Mouse (Mus musculus) layer of hippocampus, postnatal 10 days (tissue): ENCODE measurements around the gene Kctd20. TPM values are rescaled to one million over a fixed set of nuclear protein-coding genes. Genes with fewer than 3 reads are reported as not detected.

ENCODE experiments used
- DNase-seq, 2 experiments: peaks; one replicate each; pipeline ENCODE4 v3.0.0; 2021; ENCODE audit warnings: low spot score in 2 of 2
- total RNA-seq, 2 experiments: library from RNA; stranded (reverse); gene quantifications; 2 replicates each; pipeline ENCODE4 v1.2.3; 2021

Kctd20 gene
- total RNA-seq, 2 experiments from 2014 or later = 73.4 to 78.0 TPM

DNA sequence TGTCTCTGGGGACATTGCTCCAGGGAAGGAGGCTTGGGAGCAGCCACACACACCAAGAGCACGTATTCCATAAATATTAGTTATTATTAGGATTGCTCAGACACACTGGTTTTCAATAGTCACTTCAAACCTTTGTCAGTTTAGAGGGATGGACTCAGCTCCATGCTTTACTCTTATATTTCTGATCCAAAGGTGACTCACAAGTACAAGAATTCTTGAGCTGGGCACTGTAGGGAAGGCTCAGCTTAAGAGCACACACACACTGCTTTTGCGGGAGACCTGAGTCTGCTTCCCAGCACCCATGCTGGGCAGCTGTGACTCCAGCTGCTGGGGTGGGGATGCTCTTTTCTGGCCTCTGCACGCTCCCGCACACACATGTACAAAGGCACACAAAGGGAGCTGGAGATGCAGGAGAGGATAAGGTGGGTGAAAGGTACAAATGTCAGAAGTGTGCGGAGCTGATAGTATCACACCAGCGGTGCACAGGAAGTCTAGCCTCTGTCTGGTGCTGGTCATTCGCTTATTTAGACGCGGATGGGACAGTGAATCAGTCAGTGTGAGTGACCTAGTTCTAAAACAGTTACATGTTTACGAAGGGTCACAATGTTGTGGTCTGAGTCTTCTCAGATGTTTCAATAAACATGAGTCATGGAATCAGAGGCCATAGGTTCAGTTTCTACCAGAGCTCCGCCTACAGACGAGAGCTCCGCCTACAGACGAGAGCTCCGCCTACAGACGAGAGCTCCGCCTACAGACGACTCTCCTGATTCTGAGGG is 20.1 kb upstream of the Kctd20 start:
- DNase-seq = no peak

DNA sequence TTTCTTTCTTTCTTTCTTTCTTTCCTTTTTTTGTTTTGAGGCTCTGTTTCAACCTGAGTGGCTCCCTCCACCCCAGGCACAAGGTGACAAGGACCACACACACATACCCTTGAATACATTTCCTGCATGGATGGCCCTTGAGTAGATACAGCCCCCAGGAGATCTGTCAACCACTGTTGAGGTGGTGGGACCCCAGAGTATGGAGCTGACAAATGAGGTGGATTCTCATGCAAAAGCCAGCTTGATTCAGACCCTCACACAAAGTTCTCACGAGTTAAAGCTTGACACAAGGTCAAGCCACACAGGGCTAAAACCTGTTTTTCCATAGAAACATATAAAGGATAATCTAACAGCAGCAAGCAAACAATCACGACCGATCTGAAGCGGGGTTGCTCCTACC is 19.5 kb upstream of the Kctd20 start:
- DNase-seq = no peak

DNA sequence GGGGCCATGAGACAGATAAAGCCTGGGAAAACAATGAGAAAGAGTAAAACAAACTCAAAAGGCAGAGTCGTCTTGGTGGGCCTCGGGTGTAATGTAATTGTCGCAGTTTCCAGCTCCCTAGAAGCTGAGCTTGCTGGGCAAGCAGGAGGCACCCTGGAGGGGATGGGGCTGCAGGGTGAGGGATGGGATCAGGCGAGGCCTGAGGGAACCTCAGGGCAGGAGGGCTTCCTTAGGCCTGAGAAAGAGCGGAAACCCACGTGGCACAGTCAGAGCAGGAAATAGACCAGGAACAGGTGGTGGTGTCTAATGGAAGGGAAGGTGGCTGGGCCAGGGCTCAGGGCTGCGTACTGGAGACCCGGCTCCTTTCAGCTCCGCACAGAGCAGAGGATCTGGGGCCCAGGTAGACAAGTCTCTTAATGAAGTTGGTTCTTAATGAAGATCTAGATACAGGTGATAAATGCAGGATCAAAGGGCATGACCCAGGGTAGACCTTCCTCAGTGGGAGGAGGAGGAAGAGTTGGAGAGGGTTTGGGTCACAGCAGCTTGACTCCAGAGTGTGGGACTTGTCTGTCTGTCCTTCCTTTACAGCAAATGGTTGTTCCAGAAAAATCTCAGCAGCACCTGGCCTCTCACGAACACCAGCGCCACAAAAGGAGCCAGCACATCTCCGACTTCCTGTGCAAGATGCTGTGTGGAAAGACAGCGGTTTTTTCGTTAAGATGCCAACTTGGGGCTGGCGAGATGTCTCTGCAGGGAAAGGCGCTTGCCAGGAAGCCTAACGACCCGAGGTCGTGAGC is 17.4 kb upstream of the Kctd20 start:
- DNase-seq = no peak

DNA sequence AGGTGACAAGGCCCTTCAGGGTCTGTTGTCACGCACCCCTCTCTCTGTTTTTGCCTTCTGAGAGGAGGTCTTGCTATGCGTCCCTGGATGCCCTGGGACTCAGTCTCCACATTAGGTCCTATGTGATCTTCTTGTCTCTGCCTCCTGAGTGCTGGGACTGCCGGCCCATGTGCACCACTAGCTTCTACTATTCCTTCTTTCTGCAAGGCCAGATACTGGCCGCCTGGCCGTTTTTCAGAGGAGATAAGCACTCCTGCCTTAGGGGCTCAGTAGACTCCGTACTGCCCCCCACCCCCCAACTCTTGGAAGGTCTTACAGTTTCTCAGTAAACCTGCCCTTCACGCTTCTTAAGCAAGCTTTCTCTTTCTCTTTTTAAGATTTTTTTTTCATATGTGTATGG is 15.6 kb upstream of the Kctd20 start:
- no peak for DNase-seq

DNA sequence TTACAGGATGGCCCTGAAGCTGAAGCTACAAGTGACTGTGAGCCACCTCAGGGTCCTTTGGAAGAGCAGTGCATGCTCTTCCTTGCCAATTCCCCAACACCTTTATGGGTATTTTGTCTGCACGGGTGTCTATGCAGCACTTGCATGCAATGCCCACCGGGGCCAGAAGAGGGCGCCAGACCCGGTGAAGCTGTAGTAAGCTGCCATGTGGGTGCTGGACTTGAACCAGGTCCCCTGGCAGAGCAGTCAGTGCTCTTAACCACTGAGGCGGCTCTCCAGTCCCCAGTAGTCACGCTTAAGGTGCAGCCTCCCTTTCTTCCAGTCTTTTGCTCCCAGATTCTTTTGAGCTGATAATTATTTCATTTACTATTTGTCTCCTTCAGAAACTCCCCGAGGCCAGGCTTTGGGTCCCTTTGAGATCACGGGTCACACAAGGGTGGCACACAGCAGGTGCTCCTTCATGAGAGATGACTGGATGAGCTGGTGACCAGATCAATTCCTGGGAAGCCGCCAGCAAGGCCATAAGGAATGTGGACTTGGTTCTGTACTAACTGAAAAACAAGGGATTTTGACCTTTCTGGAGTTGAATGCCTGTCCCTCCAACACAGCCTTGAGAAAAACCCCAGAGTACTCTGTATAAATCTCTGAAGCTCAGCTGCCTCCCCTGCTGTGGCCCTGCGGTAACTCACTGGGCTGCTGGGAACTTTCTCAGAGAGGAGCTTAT is 15.0 kb upstream of the Kctd20 start:
- peak; percentile 57 for DNase-seq

DNA sequence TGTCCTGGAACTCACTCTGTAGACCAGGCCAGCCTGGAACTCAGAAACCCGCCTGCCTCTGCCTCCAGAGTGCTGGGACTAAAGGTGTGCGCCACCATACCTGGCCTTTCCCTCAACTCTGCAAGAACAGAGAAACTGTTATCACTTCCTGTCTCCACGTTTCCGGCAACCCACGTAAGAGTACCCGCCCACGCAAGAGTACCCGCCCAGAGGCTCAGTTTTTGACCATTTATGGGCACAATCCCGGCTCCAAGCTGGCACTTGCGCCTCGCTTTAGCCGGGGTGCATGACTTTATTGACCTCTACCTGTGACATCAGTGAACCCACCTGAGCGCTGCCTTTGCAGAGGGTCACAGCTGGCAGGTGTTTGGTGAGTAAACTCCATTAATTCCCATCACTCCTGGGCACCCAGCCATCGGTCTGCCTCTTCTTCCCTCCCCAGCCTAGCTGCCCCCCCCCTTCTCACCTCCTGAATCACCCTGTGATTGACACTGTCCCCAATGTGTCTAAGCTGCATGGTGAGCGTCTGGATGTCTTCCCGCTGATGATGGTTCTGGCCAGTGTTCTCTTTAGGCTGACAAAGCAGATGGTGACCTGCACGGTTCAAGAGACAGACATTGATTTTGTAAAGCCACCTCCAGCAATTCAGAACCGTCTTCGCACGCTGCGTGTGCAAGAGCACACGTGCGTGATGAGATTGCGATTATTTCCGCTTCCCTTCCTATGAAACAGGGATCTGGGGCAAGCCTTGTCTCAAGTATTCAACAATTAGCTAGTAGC is 10.8 kb upstream of the Kctd20 start:
- DNase-seq = no peak

DNA sequence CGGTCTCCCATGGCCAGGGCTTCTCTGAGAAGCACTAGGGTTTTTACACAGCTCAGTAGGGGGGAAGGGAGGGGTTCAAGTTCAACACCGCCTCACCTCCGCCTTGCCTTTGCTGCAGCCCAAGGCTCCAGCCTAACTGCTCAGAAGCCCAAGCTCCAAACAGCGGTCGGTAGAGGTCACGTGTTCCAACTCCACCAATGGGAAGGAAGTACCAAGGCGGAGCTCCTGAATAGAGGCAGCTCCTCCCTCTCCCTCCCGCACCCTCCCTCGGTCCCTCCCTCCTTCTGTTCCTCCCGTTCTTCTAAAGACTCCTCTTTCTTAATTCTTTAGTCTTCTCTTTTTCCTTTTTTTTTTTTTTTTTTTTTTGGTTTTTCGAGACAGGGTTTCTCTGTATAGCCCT is 9.6 kb upstream of the Kctd20 start:
- DNase-seq = no peak

DNA sequence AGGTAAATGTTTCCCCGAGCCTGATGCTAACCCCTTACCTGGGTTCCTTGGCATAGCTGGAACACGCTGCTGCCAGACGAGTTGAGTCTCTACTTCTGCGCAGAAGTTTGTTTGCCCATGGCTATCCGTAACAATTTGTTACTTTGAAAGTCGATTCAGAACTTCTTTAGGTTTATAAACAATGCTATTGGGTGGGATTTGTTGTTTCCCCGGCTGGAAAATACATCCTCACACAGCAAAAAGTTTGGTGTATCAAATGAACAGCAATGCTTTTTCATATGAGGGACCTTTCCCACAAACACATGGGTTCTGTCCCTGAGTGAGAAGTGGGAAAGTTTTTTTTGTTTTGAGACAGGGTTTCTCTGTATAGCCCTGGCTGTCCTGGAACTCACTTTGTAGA is 8.0 kb upstream of the Kctd20 start, which contains the start of gene Pxt1:
TSS of gene Pxt1 (minus strand) at position 101 of the 400 bp plus-strand sequence.
- DNase-seq = no peak

DNA sequence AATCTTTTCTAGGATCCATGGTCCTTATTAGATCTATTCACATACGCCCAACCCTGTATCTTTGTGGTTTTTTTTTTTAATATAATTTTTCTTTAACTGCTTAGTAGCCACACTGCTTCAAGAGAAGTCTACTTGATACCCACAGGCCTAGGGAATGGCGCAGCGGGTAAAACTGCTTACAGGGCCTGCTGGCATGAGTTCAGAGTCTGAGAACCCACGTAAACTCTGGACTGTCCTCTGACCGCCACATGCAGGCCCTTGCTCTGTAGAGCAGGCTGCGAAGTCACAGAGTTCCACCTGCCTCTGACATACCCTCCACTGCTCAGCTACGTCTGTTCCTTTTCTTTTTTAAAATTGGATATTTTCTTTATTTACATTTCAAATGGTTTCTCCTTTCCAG is 7.3 kb upstream of the Kctd20 start:
- no peak for DNase-seq

DNA sequence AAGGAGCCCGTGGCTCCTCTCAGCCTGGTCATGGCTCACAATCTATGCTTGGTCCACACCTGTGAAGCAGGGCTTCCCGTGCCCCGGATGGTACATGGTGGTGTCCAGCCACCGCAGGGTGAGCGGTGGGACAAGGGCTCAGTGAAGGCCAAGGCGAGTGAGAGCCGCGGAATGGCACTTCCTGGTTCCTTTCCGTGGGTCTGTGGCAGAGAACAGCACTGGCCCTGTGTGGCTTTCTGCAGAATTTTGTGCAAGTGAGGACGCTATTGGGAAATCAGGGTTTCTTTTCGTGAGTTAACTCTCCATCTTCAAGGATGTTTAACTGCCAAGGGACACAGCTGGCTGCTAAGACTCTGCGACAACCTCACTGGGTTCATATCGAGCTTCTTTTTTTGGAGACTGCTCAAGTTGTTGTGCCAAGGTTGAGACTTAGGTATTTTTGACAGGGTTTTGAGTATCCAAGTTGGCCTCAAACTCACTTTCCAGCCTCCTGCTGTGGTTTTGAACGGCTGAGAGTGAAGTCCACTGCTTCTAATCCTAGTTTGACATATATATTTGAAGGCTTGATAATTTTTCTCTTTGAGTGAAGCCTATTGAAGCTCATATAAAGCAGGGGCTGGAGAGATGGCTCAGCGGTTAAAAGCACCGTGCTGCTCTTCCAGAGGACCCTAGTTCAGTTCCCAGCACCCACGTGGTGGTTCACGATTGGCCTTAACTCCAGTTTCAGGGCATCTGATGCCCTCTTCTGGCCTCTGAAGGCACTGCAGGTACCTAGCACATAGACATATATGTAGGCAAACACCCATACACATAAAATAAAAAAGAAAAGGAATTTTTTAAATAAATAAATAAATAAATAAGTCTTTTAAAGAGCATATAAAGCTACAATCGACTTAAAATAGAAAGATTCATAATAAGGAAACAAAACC is 4.5 kb upstream of the Kctd20 start:
- no peak for DNase-seq

DNA sequence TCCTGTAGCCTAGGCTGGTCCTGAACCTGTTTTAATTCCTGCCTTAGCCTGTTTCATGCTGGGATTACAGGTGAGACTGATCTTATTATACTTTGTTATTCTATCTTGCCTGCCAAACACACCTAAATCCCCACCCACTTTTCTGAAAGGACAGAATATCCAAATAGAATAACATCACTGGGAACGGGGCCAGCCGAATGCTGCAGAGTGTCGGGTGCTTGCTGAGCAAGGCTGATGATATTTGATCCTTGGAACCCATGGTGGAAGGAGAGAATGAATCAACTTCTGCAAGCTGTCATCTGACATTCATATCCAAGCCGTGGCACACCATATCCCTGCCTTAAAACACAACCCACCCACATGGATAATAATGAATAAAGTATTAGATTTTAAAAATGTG is 3.1 kb upstream of the Kctd20 start:
- peak in 1 of 2 experiments; percentile 32 for DNase-seq

DNA sequence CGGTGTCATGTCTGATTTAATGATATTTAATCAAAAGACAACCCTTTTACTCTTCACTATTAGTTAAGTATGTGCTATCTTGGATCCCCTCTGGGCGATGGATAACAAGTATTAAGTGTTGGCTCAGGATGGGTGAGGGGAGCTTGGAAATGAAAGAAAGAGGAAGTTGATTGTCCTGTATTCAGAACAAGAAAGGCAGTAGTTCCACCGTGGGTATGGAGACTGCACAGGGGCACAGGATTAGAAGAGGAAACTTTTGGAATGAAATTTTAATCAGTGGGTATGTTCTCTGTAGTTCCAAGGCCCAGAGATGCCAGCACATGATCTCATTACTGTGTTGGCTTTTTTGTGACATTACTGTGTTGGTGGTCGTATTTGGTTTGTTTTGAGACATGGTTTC is 999 bp upstream of the Kctd20 start:
- no peak for DNase-seq

DNA sequence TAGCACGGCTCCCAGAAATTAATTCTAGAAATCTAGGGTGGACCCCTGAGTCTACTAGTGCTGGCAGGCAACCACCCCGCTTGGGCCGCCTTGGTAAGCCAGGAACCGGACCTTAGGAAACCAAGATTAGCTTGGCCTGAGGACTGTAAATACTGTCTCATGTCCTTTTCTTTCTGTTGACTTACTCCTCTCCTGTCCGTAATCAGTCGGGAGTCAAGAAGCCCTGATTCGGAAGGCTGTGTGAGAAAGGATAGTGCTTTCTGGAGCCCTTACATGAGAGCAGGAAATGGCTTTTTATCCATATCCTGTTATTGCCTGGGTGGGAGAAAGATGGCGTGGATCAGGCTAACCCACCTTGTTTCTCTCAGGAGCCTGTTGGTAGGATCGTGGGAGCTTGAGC is 1.5 kb downstream of the Kctd20 start:
- no peak for DNase-seq

DNA sequence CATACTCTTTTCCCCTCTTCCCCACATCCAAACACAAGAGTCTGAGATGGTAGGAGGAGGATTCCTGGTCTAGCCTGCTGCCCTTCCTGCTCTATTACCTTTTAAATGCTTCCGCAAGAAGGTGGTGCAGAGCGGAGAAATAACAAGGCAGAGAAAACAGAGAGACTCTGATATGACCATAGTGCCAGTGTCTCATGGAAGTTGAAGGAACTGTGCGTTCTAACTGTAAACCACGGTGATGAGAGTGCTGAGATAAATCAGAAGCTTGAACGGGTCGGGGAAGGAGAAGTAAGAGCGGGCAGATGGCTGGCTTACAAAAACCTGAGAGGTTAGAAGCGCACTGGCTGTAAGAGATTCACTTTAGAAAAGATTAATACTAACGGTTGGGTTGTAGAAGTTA is 2.7 kb downstream of the Kctd20 start:
- no peak for DNase-seq

DNA sequence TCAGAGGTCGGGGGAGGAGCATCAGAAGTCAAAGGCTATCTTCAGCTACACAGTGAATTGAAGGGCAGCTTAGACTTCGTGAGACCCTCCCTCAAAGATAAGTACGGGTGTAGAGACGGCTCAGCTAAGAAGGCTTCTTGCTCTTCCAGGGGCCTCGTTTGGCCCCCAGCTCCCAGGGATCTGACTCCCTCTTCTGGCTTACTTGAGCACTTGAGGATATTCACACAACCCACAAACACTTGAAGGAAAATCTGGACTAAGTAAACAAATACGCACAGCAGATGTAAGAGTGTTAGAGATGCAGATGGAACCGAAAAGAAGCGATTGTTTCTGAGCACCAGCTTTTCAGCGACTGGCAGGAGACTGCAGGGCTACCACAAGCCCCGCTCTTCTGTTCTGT is 8.8 kb downstream of the Kctd20 start:
- no peak for DNase-seq

DNA sequence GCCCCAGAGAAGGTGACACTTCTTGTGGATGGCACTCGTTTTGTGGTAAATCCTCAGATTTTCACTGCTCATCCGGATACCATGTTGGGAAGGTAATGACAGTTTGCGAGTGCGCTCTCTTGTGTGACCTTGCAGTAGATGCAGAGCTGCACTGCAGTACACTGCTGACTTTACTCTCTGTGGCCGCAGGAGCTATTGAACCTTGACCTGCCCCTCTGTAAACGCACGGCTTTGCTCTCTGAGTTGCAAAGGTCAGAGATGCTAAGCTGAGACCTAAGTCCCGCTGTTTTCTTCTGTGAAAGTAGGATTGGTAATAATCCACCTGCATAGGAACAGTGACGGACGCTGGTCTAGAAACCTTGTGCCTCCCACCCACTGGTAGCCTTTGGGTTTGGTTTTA is 9.8 kb downstream of the Kctd20 start:
- no peak for DNase-seq

DNA sequence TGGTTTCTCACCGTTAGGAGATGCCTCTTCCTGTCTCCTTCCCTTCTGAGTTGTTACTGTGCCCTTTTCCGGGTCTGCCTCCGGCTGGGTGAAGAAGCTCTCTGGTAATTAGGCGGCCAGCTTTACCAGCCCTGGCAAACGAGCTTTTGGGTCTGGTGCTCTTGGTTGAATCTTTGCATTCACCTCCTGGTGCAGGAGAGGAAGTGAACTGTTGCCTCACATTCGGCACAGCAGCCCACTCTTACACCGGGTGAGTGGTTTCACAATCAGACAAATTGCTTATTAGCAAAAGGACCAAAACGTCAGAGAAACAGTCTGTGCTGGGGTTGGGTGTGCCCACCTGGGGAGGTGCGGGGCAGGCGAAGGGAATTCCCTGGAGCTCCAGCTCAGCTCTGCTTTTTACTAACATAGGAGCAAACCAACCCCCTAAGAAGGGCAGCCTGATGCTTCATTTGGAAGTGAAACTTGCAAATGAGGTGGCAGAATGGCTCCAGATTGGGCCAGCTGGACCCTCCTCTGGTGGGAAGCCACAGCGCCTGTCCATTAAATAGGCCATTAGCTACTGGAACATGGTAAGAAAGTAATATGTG is 15.4 kb downstream of the Kctd20 start:
- DNase-seq = no peak

DNA sequence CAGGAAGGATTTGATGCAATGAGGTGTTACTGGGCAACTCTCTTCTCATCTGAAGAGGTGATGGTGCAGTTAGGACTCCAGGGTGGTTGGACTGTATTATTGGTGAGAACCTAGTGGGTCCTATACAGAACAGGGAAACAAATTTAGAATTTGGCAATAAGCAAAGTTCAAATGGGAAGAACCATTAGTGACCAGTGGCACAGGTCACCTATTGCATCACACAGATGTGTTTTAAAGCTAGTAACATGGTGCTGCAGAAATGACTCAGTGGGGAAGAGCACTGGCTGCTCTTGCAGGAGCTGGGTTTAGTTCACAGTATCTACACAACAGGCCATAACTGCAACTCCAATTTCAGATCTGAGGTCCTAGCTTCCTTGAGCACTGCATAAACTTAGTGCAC is 18.4 kb downstream of the Kctd20 start:
- DNase-seq = no peak

DNA sequence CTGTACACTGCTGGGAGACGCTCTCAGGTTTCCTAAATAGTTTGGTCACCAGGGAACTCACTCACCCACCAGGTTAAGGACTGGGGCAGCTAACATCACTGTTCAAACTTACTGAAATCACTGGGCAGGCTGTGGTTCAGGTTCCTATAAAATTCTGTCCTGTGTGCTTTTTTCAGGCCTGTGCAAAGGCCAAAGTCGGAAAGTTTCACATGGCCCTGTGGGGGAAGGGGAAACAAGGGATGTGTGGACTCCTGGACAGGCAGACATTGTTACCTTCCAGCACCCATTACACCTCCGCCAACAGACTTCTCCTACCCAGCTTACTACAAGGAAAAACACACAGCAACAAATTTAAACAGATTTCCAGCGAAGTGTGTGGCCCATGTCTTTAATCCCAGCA is 27.3 kb downstream of the Kctd20 start:
- no peak for DNase-seq

DNA sequence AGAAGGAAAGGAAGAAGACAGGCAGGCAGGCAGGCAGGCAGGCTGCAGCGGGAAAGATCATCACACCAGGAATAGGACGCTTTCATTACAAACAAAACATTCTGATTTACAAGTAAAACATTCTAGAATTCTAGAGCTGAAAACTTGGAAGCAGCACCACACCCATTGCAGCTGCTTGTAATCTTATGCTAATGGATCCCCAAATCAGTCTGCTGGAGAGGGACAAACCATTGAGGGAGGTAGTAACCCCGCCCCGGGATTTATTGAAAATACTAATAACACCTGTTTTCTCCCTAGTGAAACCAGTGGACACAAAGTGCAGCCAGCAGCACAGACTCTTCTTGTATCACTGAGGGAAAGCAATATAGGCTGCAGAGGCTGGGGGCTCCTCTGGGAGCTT is 29.3 kb downstream of the Kctd20 start:
- no peak for DNase-seq
